Mouse (Mus musculus) midbrain, embryonic 11.5 days (tissue): Measurements from ENCODE around the gene Coro7. TPM values are rescaled to one million over a fixed set of nuclear protein-coding genes. Genes with fewer than 3 reads are reported as not detected.
"Not testable (repeated sequence)": the region's sequence is repeated elsewhere in the genome, so short reads cannot be mapped to it uniquely, and the experiment has no call there.

ENCODE experiments used
- ATAC-seq: fragments of 200-750 bp; cut with Nextera tagmentation; 2 replicates; pipeline ENCODE4 v1.8.0; 2017; ENCODE audit warnings: moderate TSS enrichment, moderate library complexity; ENCODE audit not compliant: low FRiP score
- DNase-seq: peaks from one replicate; pipeline ENCODE4 v3.0.0; 2015; ENCODE audit warnings: low spot score; ENCODE audit errors: missing footprints
- H3K27ac ChIP-seq: fragments of 300-500 bp; sonication (generic); 2 replicates; pipeline ENCODE4 v1.5.1; 2014; ENCODE audit warnings: low read depth, low read length
- H3K27me3 ChIP-seq: fragments of 300-500 bp; sonication (generic); 2 replicates; pipeline ENCODE4 v1.6.1; 2014; ENCODE audit warnings: mild to moderate bottlenecking, low read length, moderate library complexity, mixed read lengths; ENCODE audit not compliant: control insufficient read depth, insufficient read depth
- H3K36me3 ChIP-seq: fragments of 300-500 bp; sonication (generic); 2 replicates; pipeline ENCODE4 v1.6.1; 2014; ENCODE audit warnings: mild to moderate bottlenecking, low read length, moderate library complexity, mixed read lengths; ENCODE audit not compliant: control insufficient read depth, insufficient read depth
- H3K4me1 ChIP-seq: fragments of 300-500 bp; sonication (generic); 2 replicates; pipeline ENCODE4 v1.6.1; 2014; ENCODE audit warnings: low read length; ENCODE audit not compliant: control insufficient read depth, insufficient read depth
- H3K4me2 ChIP-seq: fragments of 300-500 bp; sonication (generic); 2 replicates; pipeline ENCODE4 v1.6.1; 2014; ENCODE audit warnings: mild to moderate bottlenecking, moderate library complexity
- H3K4me3 ChIP-seq: fragments of 300-500 bp; sonication (generic); 2 replicates; pipeline ENCODE4 v1.5.1; 2014; ENCODE audit warnings: low read depth, low read length
- H3K9ac ChIP-seq: fragments of 300-500 bp; sonication (generic); 2 replicates; pipeline ENCODE4 v1.6.1; 2014; ENCODE audit warnings: low read length
- H3K9me3 ChIP-seq: fragments of 300-500 bp; sonication (generic); 2 replicates; pipeline ENCODE4 v1.6.1; 2016; ENCODE audit warnings: low read length; ENCODE audit not compliant: control insufficient read depth
- WGBS: fragments of 180-500 bp; shearing (Covaris S2); extraction: QIAGEN DNeasy Blood & Tissue Kit; methylation state at CpG from one replicate; pipeline ENCODE4 v1.1.7; 2014; 5-methylcytosine and 5-hydroxymethylcytosine counted together
- polyA plus RNA-seq: library from polyadenylated mRNA; unstranded; fragments of >200 nt; fragmentation: Nextera tagmentation; extraction: Ambion mirVana; gene quantifications from 2 replicates; pipeline ENCODE4 v1.2.1, GENCODE M21; 2014

Gene Coro7
- polyA plus RNA-seq, 1 experiment from 2014 or later, result 13.6 TPM

- Histone ChIP-seq H3K9ac (peak within 1 kb of the TSS; percentile 93), H3K4me2 (peak within 1 kb of the TSS; percentile 51), H3K4me3 (peak within 1 kb of the TSS; percentile 68), H3K4me1 (no peaks in the 10 kb centered on the region), H3K36me3 (peaks cover 16% of the 10 kb centered on the region), H3K27ac (peak within 1 kb of the TSS; percentile 49), H3K9me3 (no peaks in the 10 kb centered on the region), H3K27me3 (no peaks in the 10 kb centered on the region)
- 13% methylated on average over 33 of the region's 33 CpGs for WGBS
- ATAC-seq (peak; percentile 93), DNase-seq (peak; percentile 98)
Measured at GRCm38 (mm10) chr16:4718753-4719518, 39.4 kb upstream of the Coro7 start, which contains the start of gene Nmral1. Gene Nmral1 (minus strand): TSS chr16:4719356.

GRCm38 (mm10) chr16:4717866-4718265 is 38.3 kb upstream of the Coro7 start:
- peak overlapping the region; percentile 68 for H3K4me3 ChIP-seq
- H3K27me3 ChIP-seq, result no peaks in the 10 kb centered on the region
- ATAC-seq (no peak), DNase-seq (no peak)
- H3K9ac ChIP-seq, result peak overlapping the region; percentile 93; the same call in 1 of the 2 replicates
- H3K36me3 ChIP-seq, result peaks cover 22% of the 10 kb centered on the region
- H3K9me3 ChIP-seq, result no peaks in the 10 kb centered on the region
- H3K4me2 ChIP-seq, result peak overlapping the region; percentile 51
- no peaks in the 10 kb centered on the region for H3K4me1 ChIP-seq
- H3K27ac ChIP-seq, result no peak overlapping the region
- whole genome bisulfite sequencing, result 75% methylated on average over 3 of the region's 3 CpGs

- WGBS, result 93% methylated on average over 17 of the region's 17 CpGs
- Histone ChIP-seq H3K4me3 (no peak overlapping the region), H3K4me1 (no peaks in the 10 kb centered on the region), H3K27ac (no peak overlapping the region), H3K4me2 (no peak overlapping the region), H3K9ac (no peak overlapping the region), H3K27me3 (no peaks in the 10 kb centered on the region), H3K36me3 (peaks cover 27% of the 10 kb centered on the region), H3K9me3 (no peaks in the 10 kb centered on the region)
- ATAC-seq (no peak), DNase-seq (no peak)
Measured at GRCm38 (mm10) chr16:4713861-4714710, 34.5 kb upstream of the Coro7 start.

- Histone ChIP-seq H3K36me3 (peaks cover 31% of the 10 kb centered on the region), H3K27ac (no peak overlapping the region), H3K4me2 (no peak overlapping the region), H3K9me3 (no peaks in the 10 kb centered on the region), H3K4me3 (no peak overlapping the region), H3K4me1 (no peaks in the 10 kb centered on the region), H3K27me3 (no peaks in the 10 kb centered on the region), H3K9ac (no peak overlapping the region)
- 95% methylated on average over 4 of the region's 4 CpGs for WGBS
- no peak for DNase-seq
- ATAC-seq, result no peak
Measured at GRCm38 (mm10) chr16:4711173-4711572, 31.6 kb upstream of the Coro7 start.

- H3K4me2 ChIP-seq, result no peak overlapping the region
- no peaks in the 10 kb centered on the region for H3K4me1 ChIP-seq
- H3K27me3 ChIP-seq, result no peaks in the 10 kb centered on the region
- H3K9me3 ChIP-seq, result no peaks in the 10 kb centered on the region
- no peak overlapping the region for H3K4me3 ChIP-seq
- ATAC-seq, result no peak
- no peak overlapping the region for H3K9ac ChIP-seq
- no peak for DNase-seq
- WGBS, result 75% methylated on average over 4 of the region's 4 CpGs
- H3K36me3 ChIP-seq, result peaks cover 30% of the 10 kb centered on the region
- H3K27ac ChIP-seq, result no peak overlapping the region
Measured at GRCm38 (mm10) chr16:4705541-4705940, 26.0 kb upstream of the Coro7 start.

- H3K4me2 ChIP-seq, result no peak overlapping the region
- WGBS, result 93% methylated on average over 1 of the region's 1 CpGs
- no peak overlapping the region for H3K27ac ChIP-seq
- no peak for ATAC-seq
- peaks cover 30% of the 10 kb centered on the region for H3K36me3 ChIP-seq
- H3K4me3 ChIP-seq, result no peak overlapping the region
- DNase-seq, result no peak
- no peaks in the 10 kb centered on the region for H3K4me1 ChIP-seq
- H3K9me3 ChIP-seq, result no peaks in the 10 kb centered on the region
- no peaks in the 10 kb centered on the region for H3K27me3 ChIP-seq
- H3K9ac ChIP-seq, result no peak overlapping the region
Measured at GRCm38 (mm10) chr16:4702646-4703045, 23.1 kb upstream of the Coro7 start.

GRCm38 (mm10) chr16:4701211-4701610 is 21.6 kb upstream of the Coro7 start:
- Histone ChIP-seq H3K4me3 (no peak overlapping the region), H3K27ac (no peak overlapping the region), H3K36me3 (peaks cover 36% of the 10 kb centered on the region), H3K9ac (no peak overlapping the region), H3K4me1 (no peaks in the 10 kb centered on the region), H3K9me3 (no peaks in the 10 kb centered on the region), H3K4me2 (no peak overlapping the region), H3K27me3 (no peaks in the 10 kb centered on the region)
- no peak for ATAC-seq
- DNase-seq, result no peak
- WGBS, result 100% methylated on average over 3 of the region's 3 CpGs

GRCm38 (mm10) chr16:4689371-4689770 is 9.8 kb upstream of the Coro7 start:
- not testable (repeated sequence) for H3K4me3 ChIP-seq, H3K9ac ChIP-seq, DNase-seq, H3K27ac ChIP-seq, H3K9me3 ChIP-seq, H3K4me1 ChIP-seq, H3K27me3 ChIP-seq, H3K4me2 ChIP-seq, ATAC-seq
- 98% methylated on average over 4 of the region's 4 CpGs for WGBS
- H3K36me3 ChIP-seq, result peaks cover 22% of the 10 kb centered on the region

- DNase-seq (no peak), ATAC-seq (no peak)
- Histone ChIP-seq H3K9ac (peak overlapping the region; percentile 88), H3K36me3 (peaks cover 8% of the 10 kb centered on the region), H3K4me2 (peak overlapping the region; percentile 90), H3K9me3 (no peaks in the 10 kb centered on the region), H3K27ac (no peak overlapping the region), H3K4me3 (peak overlapping the region; percentile 91), H3K27me3 (no peaks in the 10 kb centered on the region), H3K4me1 (peaks cover 16% of the 10 kb centered on the region)
- 2% methylated on average over 9 of the region's 9 CpGs for WGBS
Measured at GRCm38 (mm10) chr16:4684457-4684791, 4.8 kb upstream of the Coro7 start.
